Mouse (Mus musculus) kidney, postnatal 0 days (tissue): ENCODE results near the gene Baz2a. TPM values are rescaled to one million over a fixed set of nuclear protein-coding genes. Genes with fewer than 3 reads are reported as not detected.

Experiments used
- ATAC-seq: fragments of 200-750 bp; cut with Nextera tagmentation; replicated peaks from 2 replicates; pipeline ENCODE4 v1.8.0; 2017; ENCODE audit warnings: low read depth, moderate number of reproducible peaks, moderate TSS enrichment, moderate library complexity; ENCODE audit not compliant: low FRiP score
- DNase-seq: peaks from one replicate; pipeline ENCODE4 v3.0.0-alpha.2; 2016; ENCODE audit warnings: low spot score
- H3K27ac ChIP-seq: fragments of 300-500 bp; sonication (generic); 2 replicates; pipeline ENCODE4 v1.5.1; 2014; ENCODE audit warnings: mild to moderate bottlenecking
- H3K27me3 ChIP-seq: fragments of 300-500 bp; sonication (generic); 2 replicates; pipeline ENCODE4 v1.6.1; 2014; ENCODE audit warnings: low read length, mixed read lengths; ENCODE audit not compliant: insufficient read depth
- H3K36me3 ChIP-seq: fragments of 300-500 bp; sonication (generic); 2 replicates; pipeline ENCODE4 v1.6.1; 2014; ENCODE audit warnings: low read length, mixed read lengths; ENCODE audit not compliant: insufficient read depth
- H3K4me1 ChIP-seq: fragments of 300-500 bp; sonication (generic); replicated peaks from 2 replicates; pipeline ENCODE4 v1.6.1; 2014; ENCODE audit warnings: antibody characterized with exemption, low read length, mixed read lengths; ENCODE audit not compliant: insufficient read depth
- H3K4me2 ChIP-seq: fragments of 300-500 bp; sonication (generic); 2 replicates; pipeline ENCODE4 v1.6.1; 2014; ENCODE audit warnings: mild to moderate bottlenecking, low read length, moderate library complexity, mixed read lengths
- H3K4me3 ChIP-seq: fragments of 300-500 bp; sonication (generic); replicated peaks from 2 replicates; pipeline ENCODE4 v1.5.1; 2014; ENCODE audit warnings: low read depth, low read length
- H3K9ac ChIP-seq: fragments of 300-500 bp; sonication (generic); 2 replicates; pipeline ENCODE4 v1.6.1; 2014; ENCODE audit warnings: low read depth, low read length
- H3K9me3 ChIP-seq: fragments of 300-500 bp; sonication (generic); replicated peaks from 2 replicates; pipeline ENCODE4 v1.6.1; 2016; ENCODE audit warnings: low read length, inconsistent platforms, mixed read lengths
- CTCF ChIP-seq: IDR thresholded peaks from 2 replicates; pipeline ENCODE4 v1.5.1; 2016; ENCODE audit warnings: antibody characterized with exemption, low read depth, mild to moderate bottlenecking, moderate library complexity
- WGBS: fragments of 180-500 bp; shearing (Covaris S2); extraction: QIAGEN DNeasy Blood & Tissue Kit; methylation state at CpG from one replicate; pipeline ENCODE4 v1.1.7; 2014; 5-methylcytosine and 5-hydroxymethylcytosine counted together
- polyA plus RNA-seq: library from polyadenylated mRNA; unstranded; fragments of >200 nt; fragmentation: Nextera tagmentation; extraction: Ambion mirVana; gene quantifications from 2 replicates; pipeline ENCODE4 v1.2.1, GENCODE M21; 2015

Baz2a gene
- polyA plus RNA-seq, 1 experiment from 2014 or later: 9.8 TPM

GRCm38 (mm10) chr10:128128143-128128542, 36.8 kb downstream of the Baz2a start:
- no peak for ATAC-seq
- Histone ChIP-seq H3K27ac (0 out of 2 replicates have a peak overlapping the region, but pooled peaks have one; percentile 2), H3K4me3 (no peak overlapping the region), H3K4me2 (no peak overlapping the region), H3K9ac (no peak overlapping the region), H3K9me3 (no peaks in the 10 kb centered on the region), H3K27me3 (no peaks in the 10 kb centered on the region), H3K4me1 (no peaks in the 10 kb centered on the region), H3K36me3 (peaks cover 80% of the 10 kb centered on the region)
- no peak for DNase-seq
- TF ChIP-seq CTCF: no peak
- WGBS: 79% methylated on average over 8 of the region's 8 CpGs

GRCm38 (mm10) chr10:128131297-128131696, 39.9 kb downstream of the Baz2a start:
- H3K9me3 ChIP-seq: no peaks in the 10 kb centered on the region
- no peaks in the 10 kb centered on the region for H3K27me3 ChIP-seq
- no peak overlapping the region for H3K9ac ChIP-seq
- H3K4me3 ChIP-seq: no peak overlapping the region
- H3K27ac ChIP-seq: no peak overlapping the region
- no peaks in the 10 kb centered on the region for H3K4me1 ChIP-seq
- WGBS: 71% methylated on average over 3 of the region's 3 CpGs
- H3K4me2 ChIP-seq: no peak overlapping the region
- H3K36me3 ChIP-seq: peaks cover 66% of the 10 kb centered on the region
- ATAC-seq: no peak
- TF ChIP-seq CTCF: no peak
- no peak for DNase-seq

- TF ChIP-seq CTCF: no peak
- Histone ChIP-seq H3K4me1 (no peaks in the 10 kb centered on the region), H3K27me3 (no peaks in the 10 kb centered on the region), H3K4me2 (no peak overlapping the region), H3K4me3 (no peak overlapping the region), H3K9me3 (no peaks in the 10 kb centered on the region), H3K36me3 (peaks cover 61% of the 10 kb centered on the region), H3K27ac (no peak overlapping the region), H3K9ac (no peak overlapping the region)
- DNase-seq (no peak), ATAC-seq (no peak)
These were observed 40.4 kb downstream of the Baz2a start for GRCm38 (mm10) chr10:128131812-128132211.

GRCm38 (mm10) chr10:128133650-128134332, 42.4 kb downstream of the Baz2a start:
- Histone ChIP-seq H3K4me1 (no peaks in the 10 kb centered on the region), H3K9ac (no peak overlapping the region), H3K27me3 (no peaks in the 10 kb centered on the region), H3K4me2 (no peak overlapping the region), H3K9me3 (no peaks in the 10 kb centered on the region), H3K4me3 (no peak overlapping the region), H3K27ac (peak overlapping the region; percentile 50; the same call in 1 of the 2 replicates), H3K36me3 (peaks cover 55% of the 10 kb centered on the region; the same call in 1 of the 2 replicates)
- 38% methylated on average over 13 of the region's 13 CpGs for WGBS
- DNase-seq: peak; percentile 38
- peak; percentile 18; the same call in 1 of the 2 replicates for ATAC-seq
- TF ChIP-seq CTCF: no peak

- ATAC-seq (no peak), DNase-seq (no peak)
- WGBS: 85% methylated on average over 6 of the region's 6 CpGs
- no peak for TF ChIP-seq CTCF
- Histone ChIP-seq H3K27me3 (no peaks in the 10 kb centered on the region), H3K4me1 (no peaks in the 10 kb centered on the region), H3K9ac (no peak overlapping the region), H3K27ac (no peak overlapping the region), H3K9me3 (no peaks in the 10 kb centered on the region), H3K4me2 (no peak overlapping the region), H3K36me3 (peaks cover 47% of the 10 kb centered on the region; the same call in 1 of the 2 replicates), H3K4me3 (no peak overlapping the region)
These were observed 44.0 kb downstream of the Baz2a start for GRCm38 (mm10) chr10:128135374-128135773.

GRCm38 (mm10) chr10:128140236-128140952, 49.0 kb downstream of the Baz2a start:
- Histone ChIP-seq H3K27ac (no peak overlapping the region), H3K27me3 (no peaks in the 10 kb centered on the region), H3K4me3 (no peak overlapping the region), H3K36me3 (peaks cover 48% of the 10 kb centered on the region), H3K4me1 (no peaks in the 10 kb centered on the region), H3K4me2 (no peak overlapping the region), H3K9me3 (no peaks in the 10 kb centered on the region), H3K9ac (no peak overlapping the region)
- WGBS: 67% methylated on average over 12 of the region's 12 CpGs
- TF ChIP-seq CTCF: peak; percentile 78
- ATAC-seq: no peak
- DNase-seq: peak; percentile 82
